Mouse (Mus musculus) embryonic facial prominence, embryonic 11.5 days (tissue): ENCODE results near the gene Cfap298. TPM values are rescaled to one million over a fixed set of nuclear protein-coding genes. Genes with fewer than 3 reads are reported as not detected.

ENCODE experiments used
- ATAC-seq: fragments of 200-750 bp; cut with Nextera tagmentation; replicated peaks from 2 replicates; pipeline ENCODE4 v1.8.0; 2017; ENCODE audit warnings: low read depth; ENCODE audit not compliant: insufficient number of reproducible peaks, low FRiP score, low TSS enrichment
- DNase-seq: peaks from one replicate; pipeline ENCODE4 v3.0.0-alpha.2; 2015; ENCODE audit warnings: low spot score
- H3K27ac ChIP-seq: fragments of 300-500 bp; sonication (generic); replicated peaks from 2 replicates; pipeline ENCODE4 v1.5.1; 2014; ENCODE audit warnings: mild to moderate bottlenecking, low read depth, low read length, control low read depth
- H3K27me3 ChIP-seq: fragments of 300-500 bp; sonication (generic); 2 replicates; pipeline ENCODE4 v1.6.1; 2014; ENCODE audit warnings: mild to moderate bottlenecking, low read length, moderate library complexity, mixed read lengths; ENCODE audit not compliant: control insufficient read depth, insufficient read depth
- H3K36me3 ChIP-seq: fragments of 300-500 bp; sonication (generic); replicated peaks from 2 replicates; pipeline ENCODE4 v1.6.1; 2014; ENCODE audit warnings: low read depth, mild to moderate bottlenecking, low read length, moderate library complexity, mixed read lengths; ENCODE audit not compliant: control insufficient read depth, insufficient read depth
- H3K4me1 ChIP-seq: fragments of 300-500 bp; sonication (generic); 2 replicates; pipeline ENCODE4 v1.6.1; 2014; ENCODE audit warnings: low read length, mixed read lengths; ENCODE audit not compliant: control insufficient read depth, insufficient read depth
- H3K4me2 ChIP-seq: fragments of 300-500 bp; sonication (generic); 2 replicates; pipeline ENCODE4 v1.6.1; 2014; ENCODE audit warnings: low read depth, mild to moderate bottlenecking, control low read depth, low read length, moderate library complexity
- H3K4me3 ChIP-seq: fragments of 300-500 bp; sonication (generic); 2 replicates; pipeline ENCODE4 v1.5.1; 2014; ENCODE audit warnings: low read depth, low read length, control low read depth
- H3K9ac ChIP-seq: fragments of 300-500 bp; sonication (generic); replicated peaks from 2 replicates; pipeline ENCODE4 v1.6.1; 2014; ENCODE audit warnings: mild to moderate bottlenecking, control low read depth, low read length
- H3K9me3 ChIP-seq: fragments of 300-500 bp; sonication (generic); replicated peaks from 2 replicates; pipeline ENCODE4 v1.6.1; 2016; ENCODE audit warnings: mild to moderate bottlenecking, low read length, inconsistent platforms, mixed read lengths; ENCODE audit not compliant: control insufficient read depth
- WGBS: fragments of 180-500 bp; shearing (Covaris S2); extraction: QIAGEN DNeasy Blood & Tissue Kit; methylation state at CpG from one replicate; pipeline ENCODE4 v1.1.7; 2014; 5-methylcytosine and 5-hydroxymethylcytosine counted together
- polyA plus RNA-seq: library from polyadenylated mRNA; unstranded; fragments of >200 nt; fragmentation: Nextera tagmentation; extraction: Ambion mirVana; gene quantifications from 2 replicates; pipeline ENCODE4 v1.2.1, GENCODE M21; 2014

The Cfap298 gene
- polyA plus RNA-seq, 1 experiment from 2014 or later, result 49.7 TPM

DNA sequence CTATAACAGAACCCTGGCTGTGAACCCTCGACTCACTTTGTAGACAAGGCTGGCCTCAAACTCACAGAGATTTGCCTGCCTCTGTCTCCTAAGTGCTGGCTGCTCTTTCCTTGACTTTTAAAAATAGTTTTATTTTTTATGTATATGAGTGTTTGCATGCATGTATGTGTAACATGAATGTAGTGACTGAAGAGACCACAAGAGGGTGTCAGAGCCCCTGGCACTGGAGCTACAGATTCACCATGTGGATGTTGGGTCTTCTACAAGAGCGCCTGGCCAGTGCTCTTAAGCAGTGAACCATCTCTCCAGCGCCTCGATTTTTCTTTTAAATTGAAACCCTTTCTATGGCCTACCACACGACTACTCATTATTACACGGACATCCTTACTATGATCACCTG is 18.9 kb upstream of the Cfap298 start:
- Histone ChIP-seq H3K4me2 (no peak overlapping the region), H3K36me3 (no peaks in the 10 kb centered on the region; the same call in 1 of the 2 replicates), H3K9me3 (no peaks in the 10 kb centered on the region), H3K4me3 (no peak overlapping the region), H3K4me1 (no peaks in the 10 kb centered on the region), H3K27ac (no peak overlapping the region), H3K27me3 (no peaks in the 10 kb centered on the region), H3K9ac (no peak overlapping the region)
- DNase-seq, result peak; percentile 25
- 86% methylated on average over 6 of the region's 6 CpGs for WGBS
- no peak for ATAC-seq

DNA sequence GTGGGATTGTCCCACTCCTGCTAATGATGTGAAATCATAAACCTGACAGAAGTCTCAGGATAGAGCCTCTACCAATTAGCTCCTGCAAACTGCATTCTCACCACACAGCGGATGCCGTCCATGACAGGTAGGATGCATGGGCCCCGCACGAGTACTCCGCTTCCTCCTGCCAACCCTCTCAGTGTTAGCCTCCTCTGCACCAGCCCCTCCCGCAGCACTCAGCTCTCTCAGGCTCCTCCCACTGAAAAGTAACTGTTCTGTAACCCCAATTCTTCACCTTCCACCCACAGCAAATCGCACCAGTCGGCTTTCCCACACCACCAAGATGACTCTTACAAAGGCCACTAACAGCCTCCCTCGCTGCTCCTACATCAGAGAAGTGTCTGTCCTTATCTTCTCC is 18.2 kb upstream of the Cfap298 start:
- no peaks in the 10 kb centered on the region for H3K4me1 ChIP-seq
- H3K9ac ChIP-seq, result no peak overlapping the region
- H3K4me2 ChIP-seq, result no peak overlapping the region
- 89% methylated on average over 9 of the region's 9 CpGs for WGBS
- DNase-seq, result no peak
- no peak overlapping the region for H3K27ac ChIP-seq
- ATAC-seq, result no peak
- no peaks in the 10 kb centered on the region for H3K27me3 ChIP-seq
- no peaks in the 10 kb centered on the region for H3K9me3 ChIP-seq
- H3K4me3 ChIP-seq, result no peak overlapping the region
- H3K36me3 ChIP-seq, result no peaks in the 10 kb centered on the region; the same call in 1 of the 2 replicates

DNA sequence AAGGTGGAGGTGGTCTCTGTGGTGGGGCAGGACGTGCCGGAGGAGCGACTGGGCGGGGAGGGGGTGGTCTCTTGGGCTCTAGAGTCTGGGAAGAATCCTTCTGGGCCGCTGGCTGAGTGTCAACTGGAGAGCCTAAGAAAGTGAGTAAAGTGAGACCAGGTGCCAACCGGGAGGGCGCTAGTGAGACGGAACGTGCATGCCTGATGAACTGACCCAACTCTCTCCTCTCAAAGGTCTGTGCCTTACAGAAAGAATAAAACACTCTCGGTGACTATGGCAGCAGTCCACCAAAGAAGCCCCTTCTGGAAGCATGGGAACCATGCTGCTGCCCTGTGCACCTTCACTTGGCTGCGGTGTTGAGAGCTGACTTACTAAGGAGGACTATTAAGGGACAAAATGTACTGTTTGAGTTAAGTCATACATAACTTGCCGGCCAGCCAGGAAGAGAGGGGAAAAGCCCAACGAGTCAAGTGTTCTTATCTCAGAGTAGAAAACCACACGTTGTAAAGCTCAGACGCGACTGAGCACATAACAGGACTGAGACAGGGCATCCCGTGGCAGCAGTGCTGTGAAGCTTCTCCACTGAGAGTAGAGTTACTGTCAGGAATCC is 15.5 kb upstream of the Cfap298 start:
- DNase-seq (peak; percentile 2), ATAC-seq (no peak)
- no peaks in the 10 kb centered on the region for H3K27me3 ChIP-seq
- no peak overlapping the region for H3K27ac ChIP-seq
- H3K4me3 ChIP-seq, result no peak overlapping the region
- no peaks in the 10 kb centered on the region for H3K9me3 ChIP-seq
- 52% methylated on average over 17 of the region's 17 CpGs for WGBS
- no peaks in the 10 kb centered on the region; the same call in 1 of the 2 replicates for H3K36me3 ChIP-seq
- no peak overlapping the region for H3K4me2 ChIP-seq
- no peak overlapping the region for H3K9ac ChIP-seq
- H3K4me1 ChIP-seq, result no peaks in the 10 kb centered on the region

DNA sequence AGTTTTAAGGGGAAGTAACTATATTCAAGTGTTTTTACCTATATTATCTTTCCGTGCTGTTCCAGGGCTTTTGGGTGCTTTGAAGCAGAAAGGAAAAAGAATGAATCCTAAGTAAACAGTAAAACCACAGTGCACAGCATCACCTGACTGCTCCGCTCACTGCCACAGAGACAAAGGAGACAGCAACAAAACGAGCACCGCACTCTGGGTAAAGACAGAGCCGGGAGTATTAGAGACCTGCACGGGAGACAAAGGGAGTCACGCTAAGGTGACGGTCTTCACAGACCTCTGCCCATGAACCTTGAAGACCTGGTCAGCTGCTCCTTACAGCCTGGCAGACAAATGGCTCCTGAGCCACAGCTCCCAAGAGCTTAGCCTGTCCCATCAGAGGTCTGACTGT is 12.1 kb upstream of the Cfap298 start:
- Histone ChIP-seq H3K36me3 (no peaks in the 10 kb centered on the region; the same call in 1 of the 2 replicates), H3K27ac (no peak overlapping the region), H3K4me3 (no peak overlapping the region), H3K4me2 (no peak overlapping the region), H3K4me1 (no peaks in the 10 kb centered on the region), H3K9ac (no peak overlapping the region), H3K27me3 (no peaks in the 10 kb centered on the region), H3K9me3 (no peaks in the 10 kb centered on the region)
- WGBS, result 84% methylated on average over 8 of the region's 8 CpGs
- ATAC-seq (no peak), DNase-seq (no peak)

DNA sequence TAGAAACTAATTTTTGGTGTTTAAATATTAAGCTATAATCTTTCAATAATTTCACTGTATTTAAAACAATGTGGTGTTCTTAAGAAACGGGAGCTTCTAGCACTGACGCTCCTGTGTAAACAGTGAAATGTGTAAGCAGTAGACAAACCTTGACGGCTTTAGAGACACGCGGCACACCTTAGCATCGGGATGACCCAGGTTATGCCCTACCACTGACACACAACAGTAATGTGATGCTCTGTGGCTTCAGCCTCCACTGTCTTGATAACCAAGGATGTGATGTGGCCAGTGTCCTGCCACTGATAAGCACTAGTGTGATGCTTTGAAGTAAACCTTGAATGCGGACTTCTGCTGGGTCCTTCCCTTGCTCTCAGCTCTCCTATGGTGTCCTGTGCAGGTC is 6.3 kb upstream of the Cfap298 start:
- no peak overlapping the region for H3K4me2 ChIP-seq
- 94% methylated on average over 7 of the region's 7 CpGs for WGBS
- no peaks in the 10 kb centered on the region for H3K9me3 ChIP-seq
- H3K4me1 ChIP-seq, result no peaks in the 10 kb centered on the region
- DNase-seq, result no peak
- no peaks in the 10 kb centered on the region; the same call in 1 of the 2 replicates for H3K36me3 ChIP-seq
- H3K4me3 ChIP-seq, result no peak overlapping the region
- no peak overlapping the region for H3K27ac ChIP-seq
- ATAC-seq, result no peak
- no peak overlapping the region for H3K9ac ChIP-seq
- H3K27me3 ChIP-seq, result no peaks in the 10 kb centered on the region

DNA sequence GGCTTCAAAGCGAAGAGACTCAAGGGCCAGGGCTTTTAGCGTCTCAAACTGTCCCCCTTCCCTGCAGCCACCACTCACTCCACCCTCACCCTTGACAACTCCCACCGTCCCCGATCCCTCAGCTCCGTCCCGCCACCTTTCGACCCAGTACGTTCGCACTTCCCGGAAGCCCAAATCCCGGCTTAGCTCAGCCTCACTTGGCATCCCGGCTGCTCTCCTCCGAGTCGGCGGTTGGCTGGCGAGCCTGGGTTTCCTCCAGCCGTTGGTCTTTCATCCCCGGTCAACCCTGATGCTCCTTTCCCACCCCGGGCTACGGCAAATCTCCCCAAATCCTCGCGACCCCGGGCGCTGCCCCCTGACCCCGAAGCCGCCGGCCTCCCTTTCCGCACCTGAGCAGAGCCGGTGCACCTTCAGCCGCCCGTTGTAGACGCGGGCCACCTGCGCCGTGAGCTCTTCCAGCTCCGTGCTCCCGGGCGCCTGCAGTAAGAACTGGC is 674 bp downstream of the Cfap298 start:
- H3K9ac ChIP-seq, result peak overlapping the region; percentile 83
- peak overlapping the region; percentile 87 for H3K4me2 ChIP-seq
- H3K9me3 ChIP-seq, result no peaks in the 10 kb centered on the region
- peak overlapping the region; percentile 35 for H3K27ac ChIP-seq
- ATAC-seq (peak; percentile 45), DNase-seq (peak; percentile 74)
- no peaks in the 10 kb centered on the region for H3K27me3 ChIP-seq
- H3K36me3 ChIP-seq, result no peaks in the 10 kb centered on the region; the same call in 1 of the 2 replicates
- H3K4me3 ChIP-seq, result peak overlapping the region; percentile 83
- WGBS, result under 1% methylated on average over 38 of the region's 38 CpGs
- H3K4me1 ChIP-seq, result no peaks in the 10 kb centered on the region

DNA sequence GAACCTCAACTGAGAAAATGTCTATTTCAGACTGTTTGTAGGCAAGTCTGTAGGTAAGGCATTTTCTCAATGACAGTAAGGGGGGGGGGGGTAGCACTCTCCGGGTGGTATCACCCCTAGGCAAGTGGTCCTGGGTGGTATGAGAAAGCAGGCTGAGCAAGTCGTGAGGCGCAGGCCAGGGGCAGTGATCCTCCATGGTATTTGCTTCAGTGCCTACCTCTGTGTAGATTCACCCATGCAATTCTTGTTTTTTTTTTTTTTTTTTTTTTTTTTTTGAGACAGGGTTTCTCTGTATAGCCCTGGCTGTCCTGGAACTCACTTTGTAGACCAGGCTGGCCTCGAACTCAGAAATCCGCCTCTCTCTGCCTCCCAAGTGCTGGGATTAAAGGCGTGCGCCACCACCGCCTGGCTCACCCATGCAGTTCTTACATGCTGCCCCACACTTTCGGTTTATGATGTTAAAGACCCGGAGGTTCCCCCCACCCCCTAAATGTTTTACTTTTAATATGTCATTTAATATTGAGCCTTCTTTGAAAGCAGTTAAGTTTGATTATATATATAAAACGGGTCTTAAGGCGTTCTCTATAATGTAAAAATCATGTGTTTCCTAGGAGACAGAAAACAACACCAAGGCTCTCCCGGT is 1.3 kb downstream of the Cfap298 start:
- ATAC-seq, result no peak
- Histone ChIP-seq H3K4me2 (peak overlapping the region; percentile 87), H3K4me3 (peak overlapping the region; percentile 83), H3K27ac (peak overlapping the region; percentile 35; the same call in 1 of the 2 replicates), H3K4me1 (no peaks in the 10 kb centered on the region), H3K9me3 (no peaks in the 10 kb centered on the region), H3K9ac (peak overlapping the region; percentile 83), H3K27me3 (no peaks in the 10 kb centered on the region), H3K36me3 (no peaks in the 10 kb centered on the region; the same call in 1 of the 2 replicates)
- 30% methylated on average over 13 of the region's 13 CpGs for WGBS
- DNase-seq, result no peak

DNA sequence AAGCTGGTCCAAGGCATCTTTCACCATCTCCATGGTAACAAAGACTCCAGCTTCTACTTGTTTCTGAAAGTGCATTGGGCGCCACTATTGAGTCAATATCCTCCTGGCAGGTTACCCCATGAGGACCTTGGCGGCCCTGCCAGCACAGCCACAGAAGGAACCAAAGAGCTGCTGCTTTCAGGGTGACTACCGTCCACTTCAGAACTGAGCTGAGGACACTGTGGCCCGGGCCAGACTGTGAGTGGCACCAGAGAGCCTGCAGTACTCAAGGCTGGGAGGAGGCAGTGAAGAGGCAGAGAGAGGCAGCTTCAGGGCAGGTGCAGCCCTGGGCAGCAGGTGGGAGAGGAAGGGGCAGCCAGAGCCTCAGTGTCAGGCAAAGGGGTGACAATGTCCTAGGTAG is 7.5 kb downstream of the Cfap298 start:
- Histone ChIP-seq H3K36me3 (no peaks in the 10 kb centered on the region), H3K9me3 (no peaks in the 10 kb centered on the region)
- 79% methylated on average over 4 of the region's 4 CpGs for WGBS

More for the DNA sequence above, 7.5 kb downstream of the Cfap298 start:
- ATAC-seq, result no peak
- Histone ChIP-seq H3K4me1 (no peaks in the 10 kb centered on the region), H3K27ac (no peak overlapping the region), H3K9ac (no peak overlapping the region), H3K4me3 (no peak overlapping the region), H3K27me3 (no peaks in the 10 kb centered on the region), H3K4me2 (no peak overlapping the region)
- DNase-seq, result no peak
